Mouse (Mus musculus): ENCODE results near the gene Crim1.

DNA sequence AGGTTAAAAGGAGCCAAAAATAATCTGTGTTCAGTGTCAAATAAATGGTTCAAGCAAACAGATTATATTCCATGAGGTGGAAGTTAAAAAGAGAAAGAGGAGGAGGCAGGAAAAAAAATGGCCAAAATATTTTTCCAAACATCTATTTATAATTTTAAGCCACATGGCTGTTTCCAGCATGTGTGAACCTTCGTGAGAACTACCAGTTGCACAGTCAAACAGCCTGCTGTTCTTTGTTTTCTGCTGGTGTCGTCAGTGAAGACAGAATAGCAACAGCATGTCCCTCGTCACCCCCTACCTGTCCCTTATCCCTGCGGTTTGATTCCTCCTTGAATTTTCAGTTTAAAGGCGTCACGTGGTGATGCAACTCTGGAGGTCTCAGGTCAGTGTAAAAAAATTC lies 70.0 kb downstream of the Crim1 start:
- TF ChIP-seq CTCF (IDR thresholded peaks at IDR 0.05; ENCODE audit: control insufficient read depth, insufficient read depth, insufficient read length) (no peak), MYOD1 (IDR thresholded peaks at IDR 0.05; ENCODE audit: control insufficient read depth, insufficient read length, low read depth) (no peak), MYOG (IDR thresholded peaks at IDR 0.05; ENCODE audit: control insufficient read depth, extremely low read depth, insufficient read length) (no peak), USF1 (IDR thresholded peaks at IDR 0.05; ENCODE audit: low read depth) (no peak), CEBPB (IDR thresholded peaks at IDR 0.05; ENCODE audit: low read depth) (no peak), FOSL1 (IDR thresholded peaks at IDR 0.05; ENCODE audit: insufficient read depth, low read length, poor library complexity, severe bottlenecking) (no peak)

Measured in C2C12 (cell line).